ENCODE assay signal across 10 mouse cellular contexts in the genomic region with DNA sequence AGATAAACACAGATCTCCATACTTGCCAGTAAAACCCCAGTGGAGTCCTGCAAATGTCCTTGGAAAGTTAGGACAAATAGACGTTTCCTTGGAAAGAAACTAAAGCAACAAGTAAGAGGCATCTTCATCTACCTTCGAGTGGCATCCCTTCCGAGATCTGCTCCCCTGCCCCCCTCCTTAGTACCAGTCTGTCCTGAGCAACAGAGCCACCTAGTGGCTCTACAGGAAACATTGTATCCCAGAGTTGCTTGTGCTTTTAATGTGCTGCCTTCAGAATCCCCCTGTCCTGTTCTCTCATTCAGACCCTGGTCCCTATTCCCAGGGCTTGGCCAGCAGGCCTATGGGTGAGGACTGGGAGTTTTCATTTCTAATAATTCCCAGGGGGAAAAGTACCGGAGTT.
DNase-seq lines count a peak whose midpoint lies in the region; ATAC-seq lines count a peak whose summit lies in the region.
"Had no signal": no experiment of that assay in that cellular context is flagged by ENCODE, and none has a peak within 500 bp of the region (broad histone marks: within the 10 kb centered on the region; RNA-seq: fewer than 3 reads in every experiment).

No protein-coding gene starts in this region.

- no peak overlapping the region for H3K9ac ChIP-seq in kidney, embryonic 15.5 days
- no peak overlapping the region for H3K9ac ChIP-seq in embryonic facial prominence, embryonic 14.5 days (ENCODE audit: low read depth, low read length)
- H3K9ac ChIP-seq: embryonic facial prominence, embryonic 12.5 days; limb, embryonic 13.5 days had no signal

- no peak for DNase-seq in kidney, adult 18-20 months
- peak; percentile 4 for DNase-seq in urinary bladder, postnatal 14 days (ENCODE audit: low spot score)
- no peak for DNase-seq in urinary bladder, postnatal 25 days (ENCODE audit: low spot score)
- peak; percentile 65 for DNase-seq in embryonic facial prominence, embryonic 14.5 days (ENCODE audit: low spot score)
- DNase-seq in T-cell, adult 2 months (ENCODE audit: low spot score), result no peak
- DNase-seq in layer of hippocampus, adult 9-11 months, result no peak

- H3K9me3 ChIP-seq in kidney, embryonic 15.5 days (replicated peaks), result no peaks in the 10 kb centered on the region
- no peaks in the 10 kb centered on the region for H3K9me3 ChIP-seq in embryonic facial prominence, embryonic 14.5 days (ENCODE audit: control insufficient read depth, low read length)
- H3K9me3 ChIP-seq: embryonic facial prominence, embryonic 12.5 days; limb, embryonic 13.5 days had no signal

- H3K27ac ChIP-seq in kidney, embryonic 15.5 days, result no peak overlapping the region
- H3K27ac ChIP-seq in embryonic facial prominence, embryonic 14.5 days (replicated peaks; ENCODE audit: low read depth, low read length), result no peak overlapping the region
- H3K27ac ChIP-seq: embryonic facial prominence, embryonic 12.5 days; limb, embryonic 13.5 days had no signal

- no peak overlapping the region for H3K4me3 ChIP-seq in kidney, embryonic 15.5 days (replicated peaks)
- no peak overlapping the region for H3K4me3 ChIP-seq in embryonic facial prominence, embryonic 14.5 days (ENCODE audit: low read depth, low read length)
- H3K4me3 ChIP-seq: embryonic facial prominence, embryonic 12.5 days; limb, embryonic 13.5 days had no signal

- WGBS in kidney, embryonic 15.5 days, result 24% methylated on average over 4 of the region's 4 CpGs
- WGBS in embryonic facial prominence, embryonic 14.5 days, result 14% methylated on average over 4 of the region's 4 CpGs

- H3K4me2 ChIP-seq in kidney, embryonic 15.5 days, result no peak overlapping the region
- H3K4me2 ChIP-seq in embryonic facial prominence, embryonic 14.5 days (ENCODE audit: low read depth, low read length), result no peak overlapping the region
- H3K4me2 ChIP-seq: embryonic facial prominence, embryonic 12.5 days; limb, embryonic 13.5 days had no signal

- H3K4me1 ChIP-seq in kidney, embryonic 15.5 days, result no peaks in the 10 kb centered on the region
- H3K4me1 ChIP-seq in embryonic facial prominence, embryonic 14.5 days (ENCODE audit: control insufficient read depth, insufficient read depth, low read length), result no peaks in the 10 kb centered on the region
- H3K4me1 ChIP-seq: embryonic facial prominence, embryonic 12.5 days; limb, embryonic 13.5 days had no signal

- 0 out of 2 replicates have a peak, but pooled peaks have one; percentile 29 for ATAC-seq in kidney, embryonic 15.5 days (replicated peaks; ENCODE audit: low FRiP score)
- no peak for ATAC-seq in embryonic facial prominence, embryonic 14.5 days (ENCODE audit: low read depth)
- no peak for ATAC-seq in inflammation-experienced regulatory T-cells, adult 6 months

- no peaks in the 10 kb centered on the region for H3K36me3 ChIP-seq in kidney, embryonic 15.5 days
- H3K36me3 ChIP-seq in embryonic facial prominence, embryonic 14.5 days (ENCODE audit: control insufficient read depth, insufficient read depth, low read length), result no peaks in the 10 kb centered on the region
- H3K36me3 ChIP-seq: embryonic facial prominence, embryonic 12.5 days; limb, embryonic 13.5 days had no signal

- H3K27me3 ChIP-seq in kidney, embryonic 15.5 days, result no peaks in the 10 kb centered on the region
- H3K27me3 ChIP-seq in embryonic facial prominence, embryonic 14.5 days (replicated peaks; ENCODE audit: control insufficient read depth, insufficient read depth, low read length), result no peaks in the 10 kb centered on the region
- H3K27me3 ChIP-seq: embryonic facial prominence, embryonic 12.5 days; limb, embryonic 13.5 days had no signal

Comparison
In these comparisons a context has a peak if more than half of its experiments do, and no peak if none do; other contexts are left out.
1. DNase-seq: peak in urinary bladder, postnatal 14 days (single experiment) and embryonic facial prominence, embryonic 14.5 days (single experiment); none in kidney, adult 18-20 months (single experiment), urinary bladder, postnatal 25 days (single experiment), T-cell, adult 2 months (single experiment) and layer of hippocampus, adult 9-11 months (single experiment).